Mouse (Mus musculus) myocyte (in vitro differentiated cells): ENCODE measurements around the gene Elk3. TPM values are rescaled to one million over a fixed set of nuclear protein-coding genes. Genes with fewer than 3 reads are reported as not detected.

Source experiments
- H3K27me3 ChIP-seq: one replicate; pipeline ENCODE4 v1.6.1; 2011; ENCODE audit not compliant: control insufficient read depth, insufficient read depth, insufficient read length
- H3K36me3 ChIP-seq: one replicate; pipeline ENCODE4 v1.6.1; 2011; ENCODE audit not compliant: control insufficient read depth, insufficient read depth
- H3K4me2 ChIP-seq: one replicate; pipeline ENCODE4 v1.6.1; 2011; ENCODE audit warnings: low read depth, control low read depth
- H3K4me3 ChIP-seq: one replicate; pipeline ENCODE4 v1.5.1; 2011; ENCODE audit warnings: mild to moderate bottlenecking, control low read depth, moderate library complexity
- H3K79me2 ChIP-seq: one replicate; pipeline ENCODE4 v1.6.1; 2011; ENCODE audit not compliant: control insufficient read depth, insufficient read depth
- H3ac ChIP-seq: one replicate; pipeline ENCODE4 v1.6.1; 2011; ENCODE audit not compliant: control insufficient read depth, insufficient read length
- CEBPB ChIP-seq: IDR thresholded peaks from 2 replicates; pipeline ENCODE4 v1.6.1; 2011; ENCODE audit warnings: mild to moderate bottlenecking, moderate library complexity; ENCODE audit not compliant: poor library complexity, insufficient read depth, severe bottlenecking
- E2F4 ChIP-seq: IDR thresholded peaks from one replicate; pipeline ENCODE4 v1.6.1; 2011; ENCODE audit warnings: mild to moderate bottlenecking, control low read depth, moderate library complexity; ENCODE audit not compliant: insufficient read depth
- MAX ChIP-seq: IDR thresholded peaks from one replicate; pipeline ENCODE4 v1.6.1; 2011; ENCODE audit warnings: low read depth, mild to moderate bottlenecking, control low read depth
- MYOD1 ChIP-seq, 3 experiments: IDR thresholded peaks; one replicate each; pipeline ENCODE4 v1.6.1; 2011; ENCODE audit warnings: control low read depth in 2 of 3, low read depth in 2 of 3, mild to moderate bottlenecking in 2 of 3, moderate library complexity in 1 of 3; ENCODE audit not compliant: insufficient read length in 2 of 3, control insufficient read depth in 1 of 3
- MYOG ChIP-seq, 3 experiments: IDR thresholded peaks; one replicate each; pipeline ENCODE4 v1.6.1; 2011; ENCODE audit warnings: control low read depth in 2 of 3, low read depth in 2 of 3, mild to moderate bottlenecking in 2 of 3; ENCODE audit not compliant: insufficient read length in 2 of 3, control insufficient read depth in 1 of 3, insufficient read depth in 1 of 3
- POLR2A ChIP-seq: IDR thresholded peaks from one replicate; pipeline ENCODE4 v1.6.1; 2011; ENCODE audit warnings: low read depth, mild to moderate bottlenecking, control low read depth, moderate library complexity; ENCODE audit not compliant: insufficient read length
- POLR2AphosphoS2 ChIP-seq: IDR thresholded peaks from one replicate; pipeline ENCODE4 v1.6.1; 2011; ENCODE audit warnings: low read depth, control low read depth; ENCODE audit not compliant: insufficient read length
- REST ChIP-seq: IDR thresholded peaks from one replicate; pipeline ENCODE4 v1.6.1; 2011; ENCODE audit warnings: mild to moderate bottlenecking, control low read depth, moderate library complexity; ENCODE audit not compliant: insufficient read depth, insufficient read length
- SRF ChIP-seq: IDR thresholded peaks from one replicate; pipeline ENCODE4 v1.6.1; 2011; ENCODE audit warnings: low read depth; ENCODE audit not compliant: control insufficient read depth, insufficient read length
- TCF12 ChIP-seq: IDR thresholded peaks from one replicate; pipeline ENCODE4 v1.6.1; 2011; ENCODE audit warnings: mild to moderate bottlenecking, control low read depth; ENCODE audit not compliant: poor library complexity, insufficient read depth, severe bottlenecking
- TCF3 ChIP-seq: IDR thresholded peaks from one replicate; pipeline ENCODE4 v1.6.1; 2011; ENCODE audit warnings: low read depth, control low read depth; ENCODE audit not compliant: insufficient read length
- USF1 ChIP-seq: IDR thresholded peaks from one replicate; pipeline ENCODE4 v1.6.1; 2011; ENCODE audit warnings: low read depth, mild to moderate bottlenecking, control low read depth, moderate library complexity
- polyA plus RNA-seq: library from polyadenylated mRNA; unstranded; fragments of >200 nt; fragmentation: generic; extraction: Trizol; gene quantifications from one replicate; pipeline ENCODE4 v1.2.1, GENCODE M21; 2012; ENCODE audit warnings: missing spikeins

Gene Elk3
- polyA plus RNA-seq, 1 experiment = 28.4 TPM

- Histone ChIP-seq H3K4me2 (no peak overlapping the region), H3ac (no peak overlapping the region), H3K79me2 (no peaks in the 10 kb centered on the region), H3K36me3 (peaks cover 65% of the 10 kb centered on the region), H3K4me3 (no peak overlapping the region), H3K27me3 (no peaks in the 10 kb centered on the region)
- TF ChIP-seq TCF12 (no peak), MAX (no peak), E2F4 (no peak), MYOD1 (IDR thresholded peaks at IDR 0.05; ENCODE audit: control insufficient read depth in 1 of 3, insufficient read length in 2 of 3, low read depth in 2 of 3) (no peak), POLR2A (no peak), CEBPB (no peak), SRF (no peak), REST (no peak), POLR2AphosphoS2 (no peak), TCF3 (no peak), MYOG (IDR thresholded peaks at IDR 0.05; ENCODE audit: control insufficient read depth in 1 of 3, insufficient read depth in 1 of 3, insufficient read length in 2 of 3, low read depth in 2 of 3) (no peak), USF1 (no peak)
Observed at GRCm38 (mm10) chr10:93239201-93239806, 71.6 kb downstream of the Elk3 start.

DNA sequence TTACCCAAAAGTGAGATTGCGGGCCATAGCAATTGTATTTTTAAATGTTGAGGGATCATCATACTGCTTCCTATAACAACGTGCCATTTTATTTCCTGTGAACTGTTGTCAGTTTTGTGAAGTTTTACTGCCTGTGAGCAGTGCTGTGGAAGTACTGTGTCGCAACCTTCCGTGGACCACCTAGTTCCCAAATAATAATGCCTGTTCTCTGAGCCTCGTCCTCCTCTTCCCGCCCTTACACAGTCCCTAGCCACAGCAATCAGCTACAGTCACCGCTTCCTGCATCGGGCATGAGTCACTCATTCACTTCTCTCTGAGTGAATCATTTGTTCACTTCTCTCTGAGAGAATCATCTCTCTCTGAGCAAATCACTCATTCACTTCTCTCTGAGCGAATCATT lies 76.2 kb downstream of the Elk3 start:
- H3K36me3 ChIP-seq = peaks cover 72% of the 10 kb centered on the region
- no peak overlapping the region for H3K4me3 ChIP-seq
- H3ac ChIP-seq = no peak overlapping the region
- no peak overlapping the region for H3K4me2 ChIP-seq
- no peaks in the 10 kb centered on the region for H3K27me3 ChIP-seq
- no peak for TF ChIP-seq TCF12
- TF ChIP-seq SRF = no peak
- no peak for TF ChIP-seq MYOG (IDR thresholded peaks at IDR 0.05; ENCODE audit: control insufficient read depth in 1 of 3, insufficient read depth in 1 of 3, insufficient read length in 2 of 3, low read depth in 2 of 3)
- no peak for TF ChIP-seq E2F4
- TF ChIP-seq MYOD1 (IDR thresholded peaks at IDR 0.05; ENCODE audit: control insufficient read depth in 1 of 3, insufficient read length in 2 of 3, low read depth in 2 of 3) = no peak
- no peak for TF ChIP-seq MAX
- no peak for TF ChIP-seq CEBPB
- TF ChIP-seq POLR2A = no peak
- TF ChIP-seq TCF3 = no peak
- no peak for TF ChIP-seq POLR2AphosphoS2
- TF ChIP-seq USF1 = no peak
- no peak for TF ChIP-seq REST
- peaks cover 8% of the 10 kb centered on the region for H3K79me2 ChIP-seq

DNA sequence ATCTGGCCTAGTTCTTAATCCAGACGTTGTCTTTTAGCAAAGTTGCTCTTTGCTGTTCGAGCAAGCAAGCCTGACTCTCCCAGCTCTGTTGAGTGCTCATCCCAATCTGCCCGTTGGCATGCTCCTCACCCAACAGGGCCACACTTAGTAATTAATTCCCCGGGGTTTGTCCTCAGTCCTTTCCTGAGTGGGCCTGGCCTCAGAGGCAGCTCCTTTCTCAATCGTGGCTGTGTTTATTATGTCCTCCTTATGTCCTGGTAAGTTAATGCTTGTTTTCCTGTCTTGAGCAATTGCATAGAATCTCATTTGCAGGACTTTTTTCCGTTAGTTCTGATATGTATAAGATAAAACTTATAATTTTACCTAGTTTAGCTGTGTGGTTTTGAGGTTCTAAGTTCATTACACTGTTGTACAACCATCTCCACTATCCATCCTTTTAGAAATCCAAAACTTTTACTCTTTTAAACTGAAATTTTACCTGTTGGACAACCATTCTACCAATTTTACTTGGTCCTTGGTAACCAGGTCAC lies 77.2 kb downstream of the Elk3 start:
- TF ChIP-seq TCF3 (no peak), POLR2AphosphoS2 (no peak), TCF12 (no peak), REST (no peak), USF1 (no peak), SRF (no peak), CEBPB (no peak), E2F4 (no peak), MYOG (IDR thresholded peaks at IDR 0.05; ENCODE audit: control insufficient read depth in 1 of 3, insufficient read depth in 1 of 3, insufficient read length in 2 of 3, low read depth in 2 of 3) (no peak), MYOD1 (IDR thresholded peaks at IDR 0.05; ENCODE audit: control insufficient read depth in 1 of 3, insufficient read length in 2 of 3, low read depth in 2 of 3) (no peak), MAX (no peak), POLR2A (no peak)
- Histone ChIP-seq H3ac (no peak overlapping the region), H3K4me2 (no peak overlapping the region)

DNA sequence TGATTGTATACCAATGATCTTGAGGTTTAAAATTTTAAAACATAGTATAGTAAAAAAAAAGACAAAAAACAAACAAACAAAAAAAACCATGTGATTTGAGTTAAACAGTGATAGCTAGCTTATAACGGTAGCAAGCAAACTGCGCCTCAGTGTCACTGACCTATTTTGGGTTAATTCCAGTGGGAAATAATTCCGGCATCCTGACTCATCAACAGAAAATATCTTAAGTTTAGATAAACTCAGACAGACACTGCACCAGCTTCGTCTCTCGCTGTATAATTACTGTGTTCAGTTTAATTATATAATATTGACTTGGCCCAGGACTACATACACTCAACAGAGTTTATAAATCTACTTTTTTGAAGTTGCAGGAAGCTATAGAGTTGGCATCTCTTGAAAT lies 79.0 kb downstream of the Elk3 start:
- Histone ChIP-seq H3K36me3 (peaks cover 49% of the 10 kb centered on the region), H3ac (no peak overlapping the region), H3K4me2 (no peak overlapping the region), H3K27me3 (no peaks in the 10 kb centered on the region), H3K4me3 (no peak overlapping the region), H3K79me2 (peaks cover 8% of the 10 kb centered on the region)
- TF ChIP-seq SRF (no peak), MYOD1 (IDR thresholded peaks at IDR 0.05; ENCODE audit: control insufficient read depth in 1 of 3, insufficient read length in 2 of 3, low read depth in 2 of 3) (no peak), MAX (no peak), CEBPB (no peak)

More for the DNA sequence above, 77.2 kb downstream of the Elk3 start:
- Histone ChIP-seq H3K79me2 (peaks cover 8% of the 10 kb centered on the region), H3K36me3 (peaks cover 63% of the 10 kb centered on the region), H3K27me3 (no peaks in the 10 kb centered on the region), H3K4me3 (no peak overlapping the region)

DNA sequence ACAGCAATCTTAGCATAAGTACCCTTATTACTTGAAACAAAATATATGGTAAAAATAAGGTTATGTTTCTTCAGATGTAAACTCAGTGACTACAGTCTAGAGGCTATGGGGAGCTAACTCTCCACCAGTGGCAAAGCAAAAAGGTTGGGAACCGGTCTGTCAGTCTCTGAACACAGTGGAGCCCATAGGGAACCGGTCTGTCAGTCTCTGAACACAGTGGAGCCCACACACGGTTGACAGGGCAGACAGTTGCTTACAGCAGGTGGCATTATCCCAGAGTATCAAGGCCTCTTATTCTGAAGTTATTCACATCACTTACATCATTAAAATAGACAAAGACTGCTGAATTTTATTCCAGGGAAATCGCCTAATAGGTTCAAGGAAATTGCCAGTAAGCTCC lies 79.4 kb downstream of the Elk3 start:
- Histone ChIP-seq H3K4me2 (no peak overlapping the region), H3K4me3 (no peak overlapping the region), H3K27me3 (no peaks in the 10 kb centered on the region), H3K79me2 (peaks cover 8% of the 10 kb centered on the region), H3K36me3 (peaks cover 51% of the 10 kb centered on the region), H3ac (no peak overlapping the region)
- no peak for TF ChIP-seq MYOD1 (IDR thresholded peaks at IDR 0.05; ENCODE audit: control insufficient read depth in 1 of 3, insufficient read length in 2 of 3, low read depth in 2 of 3)
- TF ChIP-seq TCF12 = no peak
- no peak for TF ChIP-seq SRF
- TF ChIP-seq CEBPB = no peak
- TF ChIP-seq E2F4 = no peak
- TF ChIP-seq REST = no peak
- TF ChIP-seq TCF3 = no peak
- no peak for TF ChIP-seq MAX
- no peak for TF ChIP-seq POLR2A
- TF ChIP-seq USF1 = no peak
- TF ChIP-seq POLR2AphosphoS2 = no peak
- TF ChIP-seq MYOG (IDR thresholded peaks at IDR 0.05; ENCODE audit: control insufficient read depth in 1 of 3, insufficient read depth in 1 of 3, insufficient read length in 2 of 3, low read depth in 2 of 3) = no peak
